11 mouse cellular contexts compared by ENCODE assay signal in the genomic region with DNA sequence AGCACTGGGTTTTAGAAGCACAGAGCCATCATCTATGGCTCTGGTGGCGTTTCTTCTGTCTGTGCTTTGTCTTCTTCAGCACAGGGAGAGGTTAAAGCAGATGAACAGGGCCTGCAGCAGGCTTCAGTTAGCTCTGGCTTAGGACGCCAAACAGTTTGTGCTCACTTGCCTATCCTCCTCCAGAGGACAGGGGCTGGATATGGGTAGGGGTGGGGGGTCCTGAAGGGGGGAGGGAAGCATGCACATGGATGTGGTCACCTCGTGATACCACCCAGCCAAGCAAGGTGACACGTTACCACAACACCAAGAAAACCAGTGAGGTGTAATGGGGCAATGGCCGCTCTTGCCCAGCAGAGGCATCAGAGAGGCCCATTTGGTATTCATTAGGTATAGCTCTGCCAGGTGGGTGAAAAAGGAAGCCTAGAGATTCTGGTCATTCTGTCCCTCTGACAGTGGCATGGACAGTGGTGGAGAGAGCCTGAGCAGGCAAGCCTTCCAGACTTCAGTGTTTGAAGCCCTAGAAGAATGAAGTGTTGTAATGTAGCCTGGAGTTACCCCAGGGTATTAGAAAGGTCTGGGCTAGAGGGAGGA.
DNase-seq lines count a peak whose midpoint lies in the region; ATAC-seq and TF ChIP-seq lines count a peak whose summit lies in the region.
"Had no signal": no experiment of that assay in that cellular context is flagged by ENCODE, and none has a peak within 500 bp of the region (broad histone marks: within the 10 kb centered on the region; RNA-seq: fewer than 3 reads in every experiment).

No protein-coding gene starts in this region.

- peak; percentile 54 for ATAC-seq in lung, embryonic 14.5 days (ENCODE audit: insufficient read depth)
- ATAC-seq in intestine, embryonic 15.5 days = no peak
- no peak for ATAC-seq in stomach, embryonic 16.5 days (ENCODE audit: insufficient read depth, low FRiP score)

- peak; percentile 36; the same call in 1 of the 2 replicates for TF ChIP-seq CTCF in lung, embryonic 14.5 days (IDR thresholded peaks at IDR 0.05; ENCODE audit: low read depth)

- no peak overlapping the region for H3K4me3 ChIP-seq in lung, embryonic 14.5 days (ENCODE audit: low read depth, low read length)
- no peak overlapping the region for H3K4me3 ChIP-seq in forebrain, embryonic 10.5 days
- no peak overlapping the region for H3K4me3 ChIP-seq in intestine, embryonic 15.5 days (replicated peaks)
- no peak overlapping the region for H3K4me3 ChIP-seq in stomach, embryonic 16.5 days (replicated peaks; ENCODE audit: low read length)
- H3K4me3 ChIP-seq: erythroblast, embryonic 14.5 days; liver, embryonic 15.5 days had no signal

- no peaks in the 10 kb centered on the region for H3K9me3 ChIP-seq in lung, embryonic 14.5 days (ENCODE audit: low read depth, low read length)
- H3K9me3 ChIP-seq in forebrain, embryonic 10.5 days = no peaks in the 10 kb centered on the region
- no peaks in the 10 kb centered on the region for H3K9me3 ChIP-seq in intestine, embryonic 15.5 days
- no peaks in the 10 kb centered on the region for H3K9me3 ChIP-seq in stomach, embryonic 16.5 days (replicated peaks; ENCODE audit: control insufficient read depth, low read length)
- H3K9me3 ChIP-seq: liver, embryonic 15.5 days had no signal

- H3K27ac ChIP-seq in lung, embryonic 14.5 days (ENCODE audit: low read depth) = peak overlapping the region; percentile 81
- H3K27ac ChIP-seq in forebrain, embryonic 10.5 days = peak overlapping the region; percentile 67
- peak overlapping the region; percentile 15; the same call in 1 of the 2 replicates for H3K27ac ChIP-seq in intestine, embryonic 15.5 days
- H3K27ac ChIP-seq in stomach, embryonic 16.5 days (ENCODE audit: low read length) = peak overlapping the region; percentile 50
- H3K27ac ChIP-seq: liver, embryonic 15.5 days had no signal

- H3K36me3 ChIP-seq in lung, embryonic 14.5 days (ENCODE audit: insufficient read depth) = no peaks in the 10 kb centered on the region
- H3K36me3 ChIP-seq in forebrain, embryonic 10.5 days (replicated peaks) = no peaks in the 10 kb centered on the region
- H3K36me3 ChIP-seq in intestine, embryonic 15.5 days = no peaks in the 10 kb centered on the region
- no peaks in the 10 kb centered on the region for H3K36me3 ChIP-seq in stomach, embryonic 16.5 days (ENCODE audit: control insufficient read depth, insufficient read depth, low read length)
- H3K36me3 ChIP-seq: liver, embryonic 15.5 days had no signal

- H3K4me2 ChIP-seq in lung, embryonic 14.5 days = no peak overlapping the region
- H3K4me2 ChIP-seq in intestine, embryonic 15.5 days (replicated peaks) = no peak overlapping the region
- no peak overlapping the region for H3K4me2 ChIP-seq in stomach, embryonic 16.5 days (ENCODE audit: low read depth, low read length)
- H3K4me2 ChIP-seq: liver, embryonic 15.5 days had no signal

- H3K9ac ChIP-seq in lung, embryonic 14.5 days = no peak overlapping the region
- H3K9ac ChIP-seq in intestine, embryonic 15.5 days = no peak overlapping the region
- no peak overlapping the region for H3K9ac ChIP-seq in stomach, embryonic 16.5 days (ENCODE audit: low read length)
- H3K9ac ChIP-seq: liver, embryonic 15.5 days had no signal

- peaks cover 12% of the 10 kb centered on the region; the same call in 1 of the 2 replicates for H3K4me1 ChIP-seq in lung, embryonic 14.5 days (ENCODE audit: insufficient read depth)
- peaks cover 30% of the 10 kb centered on the region for H3K4me1 ChIP-seq in forebrain, embryonic 10.5 days
- H3K4me1 ChIP-seq in intestine, embryonic 15.5 days (replicated peaks) = peaks cover 6% of the 10 kb centered on the region; the same call in 1 of the 2 replicates
- H3K4me1 ChIP-seq in stomach, embryonic 16.5 days (ENCODE audit: control insufficient read depth, insufficient read depth, low read length) = peaks cover 20% of the 10 kb centered on the region
- H3K4me1 ChIP-seq: liver, embryonic 15.5 days had no signal

- WGBS in lung, embryonic 14.5 days = 57% methylated on average over 5 of the region's 5 CpGs
- WGBS in forebrain, embryonic 10.5 days = 51% methylated on average over 5 of the region's 5 CpGs
- 54% methylated on average over 5 of the region's 5 CpGs for WGBS in intestine, embryonic 15.5 days
- WGBS in stomach, embryonic 16.5 days = 50% methylated on average over 5 of the region's 5 CpGs

- no peaks in the 10 kb centered on the region for H3K27me3 ChIP-seq in lung, embryonic 14.5 days (ENCODE audit: insufficient read depth, low read length)
- peaks cover 9% of the 10 kb centered on the region for H3K27me3 ChIP-seq in forebrain, embryonic 10.5 days (ENCODE audit: poor library complexity, severe bottlenecking)
- no peaks in the 10 kb centered on the region for H3K27me3 ChIP-seq in intestine, embryonic 15.5 days (replicated peaks)
- H3K27me3 ChIP-seq in stomach, embryonic 16.5 days (ENCODE audit: control insufficient read depth, insufficient read depth, low read length) = no peaks in the 10 kb centered on the region
- H3K27me3 ChIP-seq: liver, embryonic 15.5 days had no signal

- no peak for DNase-seq in lung, embryonic 14.5 days
- DNase-seq in lung, postnatal 25 days (ENCODE audit: low spot score) = no peak
- DNase-seq in forebrain, embryonic 10.5 days (ENCODE audit: extremely low spot score, low spot score) = no peak
- no peak for DNase-seq in thymus, postnatal 4 days
- no peak for DNase-seq in frontal cortex, adult 2 months (ENCODE audit: extremely low spot score in 1 of 2, low spot score in 1 of 2)
- no peak for DNase-seq in natural killer cell, adult 2 months (ENCODE audit: low spot score in 2 of 2)
- DNase-seq: heart, postnatal 36 days had no signal

Comparison
In these comparisons a context has a peak if more than half of its experiments do, and no peak if none do; other contexts are left out.
1. H3K27ac ChIP-seq: peak in every context shown above with its lines; median percentile 81 in lung, embryonic 14.5 days; 67 in forebrain, embryonic 10.5 days; 50 in stomach, embryonic 16.5 days; 15 in intestine, embryonic 15.5 days.